ENCODE assay signal across 8 mouse cellular contexts in genomic region chr8:78509273-78510031, GRCm38 (mm10). TPM values are rescaled to one million over a fixed set of nuclear protein-coding genes. Genes with fewer than 3 reads are reported as not detected.
DNase-seq lines count a peak whose midpoint lies in the region; ATAC-seq and TF ChIP-seq lines count a peak whose summit lies in the region.

Gene Slc10a7 (plus strand): TSS chr8:78509346.

- H3K27ac ChIP-seq in MEL (ENCODE audit: control insufficient read depth, low read depth, low read length), result peak within 1 kb of the TSS; percentile 98
- peak within 1 kb of the TSS; percentile 94 for H3K27ac ChIP-seq in cerebellum, adult 2 months (ENCODE audit: insufficient read depth, low read length)
- H3K27ac ChIP-seq in forebrain, postnatal 0 days (ENCODE audit: low read depth, low read length), result peak within 1 kb of the TSS; percentile 97
- peak within 1 kb of the TSS; percentile 96 for H3K27ac ChIP-seq in lung, embryonic 16.5 days (ENCODE audit: low read length)
- peak within 1 kb of the TSS; percentile 95 for H3K27ac ChIP-seq in thymus, adult 2 months (ENCODE audit: control insufficient read depth, insufficient read depth, low read length)

- H3K4me3 ChIP-seq in MEL (ENCODE audit: control insufficient read depth in 1 of 2, insufficient read depth in 1 of 2, low read depth in 2 of 2, low read length in 2 of 2), result peak within 1 kb of the TSS; percentile 90 to 100
- H3K4me3 ChIP-seq in cerebellum, adult 2 months (replicated peaks; ENCODE audit: insufficient read depth, low read depth, low read length), result peak within 1 kb of the TSS; percentile 63
- H3K4me3 ChIP-seq in forebrain, postnatal 0 days (ENCODE audit: low read depth, low read length), result peak within 1 kb of the TSS; percentile 86
- peak within 1 kb of the TSS; percentile 97 for H3K4me3 ChIP-seq in lung, embryonic 16.5 days (ENCODE audit: low read length)
- H3K4me3 ChIP-seq in thymus, adult 2 months (ENCODE audit: control insufficient read depth, insufficient read depth, low read length), result peak within 1 kb of the TSS; percentile 94

- WGBS in cerebellum, adult 2 months, result under 1% methylated on average over 51 of the region's 51 CpGs
- under 1% methylated on average over 49 of the region's 51 CpGs for WGBS in forebrain, postnatal 0 days
- WGBS in lung, embryonic 16.5 days, result under 1% methylated on average over 51 of the region's 51 CpGs
- under 1% methylated on average over 51 of the region's 51 CpGs for WGBS in thymus, adult 2 months

- TF ChIP-seq POLR2A in MEL (IDR thresholded peaks at IDR 0.05; ENCODE audit: control insufficient read depth in 1 of 2, insufficient read depth in 1 of 2, low read depth in 1 of 2, low read length in 2 of 2, poor library complexity in 1 of 2), result peak in 1 of 2 experiments; percentile 31; a peak in 2 of 4 replicates
- TF ChIP-seq POLR2A in cerebellum, adult 2 months (IDR thresholded peaks at IDR 0.05; ENCODE audit: borderline replicate concordance, insufficient read depth, low read length), result 0 out of 2 replicates have a peak, but pooled peaks have one; percentile 21
- no peak for TF ChIP-seq POLR2A in thymus, adult 2 months (IDR thresholded peaks at IDR 0.05; ENCODE audit: control insufficient read depth, extremely low read depth, insufficient read depth, low read length, poor library complexity)

- peak; percentile 90 for DNase-seq in MEL (ENCODE audit: low read depth, low spot score)
- peak; percentile 86 to 90 for DNase-seq in cerebellum, adult 2 months
- DNase-seq in forebrain, postnatal 0 days, result peak; percentile 93
- DNase-seq in heart, postnatal 4 days, result peak; percentile 87
- peak; percentile 85 to 91 for DNase-seq in layer of hippocampus, adult 8-10 months (ENCODE audit: low spot score in 2 of 2)
- DNase-seq in ovary, adult 18-20 months (ENCODE audit: low spot score), result peak; percentile 68
- DNase-seq in thymus, adult 2 months, result peak; percentile 81

- TF ChIP-seq EP300 in MEL (IDR thresholded peaks at IDR 0.05; ENCODE audit: low read depth in 1 of 2, low read length in 2 of 2), result no peak

- H3K27me3 ChIP-seq in MEL (ENCODE audit: control insufficient read depth in 1 of 2, insufficient read depth in 2 of 2, low read length in 2 of 2), result no peaks in the 10 kb centered on the region
- H3K27me3 ChIP-seq in cerebellum, adult 2 months (ENCODE audit: control insufficient read depth, insufficient read depth, low read length), result no peaks in the 10 kb centered on the region
- no peaks in the 10 kb centered on the region for H3K27me3 ChIP-seq in forebrain, postnatal 0 days (ENCODE audit: insufficient read depth, low read length)
- no peaks in the 10 kb centered on the region for H3K27me3 ChIP-seq in lung, embryonic 16.5 days (ENCODE audit: control insufficient read depth, insufficient read depth, low read depth, low read length)
- H3K27me3 ChIP-seq in thymus, adult 2 months (ENCODE audit: control insufficient read depth, insufficient read depth, low read length), result no peaks in the 10 kb centered on the region

- TF ChIP-seq CTCF in MEL (IDR thresholded peaks at IDR 0.05 in 2 of 3, conservative IDR thresholded peaks at IDR 0.05 in 1 of 3; ENCODE audit: control insufficient read depth in 1 of 3, insufficient read depth in 1 of 3, low read depth in 2 of 3, low read length in 3 of 3, poor library complexity in 1 of 3, severe bottlenecking in 1 of 3), result no peak
- TF ChIP-seq CTCF in cerebellum, adult 2 months (IDR thresholded peaks at IDR 0.05; ENCODE audit: borderline replicate concordance, insufficient read depth, low read depth, low read length), result no peak
- no peak for TF ChIP-seq CTCF in forebrain, postnatal 0 days (IDR thresholded peaks at IDR 0.05; ENCODE audit: low read depth)
- no peak for TF ChIP-seq CTCF in thymus, adult 2 months (IDR thresholded peaks at IDR 0.05; ENCODE audit: borderline replicate concordance, control insufficient read depth, extremely low read depth, insufficient read depth, low read length, poor library complexity)

- peaks cover 0 to 14% of the 10 kb centered on the region in 2 experiments; a peak in 3 of 4 replicates for H3K36me3 ChIP-seq in MEL (ENCODE audit: control insufficient read depth in 1 of 2, insufficient read depth in 2 of 2, low read length in 2 of 2)
- H3K36me3 ChIP-seq in forebrain, postnatal 0 days (ENCODE audit: insufficient read depth), result no peaks in the 10 kb centered on the region
- peaks cover 11% of the 10 kb centered on the region for H3K36me3 ChIP-seq in lung, embryonic 16.5 days (ENCODE audit: control insufficient read depth, insufficient read depth, low read length)
- peaks cover 5% of the 10 kb centered on the region; the same call in 1 of the 2 replicates for H3K36me3 ChIP-seq in thymus, adult 2 months (ENCODE audit: control insufficient read depth, insufficient read depth, low read length)

- H3K9me3 ChIP-seq in MEL (replicated peaks; ENCODE audit: insufficient read depth, low read length), result no peaks in the 10 kb centered on the region
- no peaks in the 10 kb centered on the region for H3K9me3 ChIP-seq in forebrain, postnatal 0 days (ENCODE audit: low read length)
- H3K9me3 ChIP-seq in lung, embryonic 16.5 days (ENCODE audit: control insufficient read depth, low read length), result no peaks in the 10 kb centered on the region

- peaks cover 0 to 8% of the 10 kb centered on the region in 2 experiments; a peak in 2 of 4 replicates for H3K4me1 ChIP-seq in MEL (ENCODE audit: control insufficient read depth in 1 of 2, insufficient read depth in 2 of 2, low read length in 2 of 2)
- H3K4me1 ChIP-seq in cerebellum, adult 2 months (ENCODE audit: control insufficient read depth, insufficient read depth, low read length), result no peaks in the 10 kb centered on the region
- H3K4me1 ChIP-seq in forebrain, postnatal 0 days (ENCODE audit: insufficient read depth), result peaks cover 4% of the 10 kb centered on the region; the same call in 1 of the 2 replicates
- H3K4me1 ChIP-seq in lung, embryonic 16.5 days (replicated peaks; ENCODE audit: control insufficient read depth, insufficient read depth, low read length), result peaks cover 9% of the 10 kb centered on the region; the same call in 1 of the 2 replicates
- H3K4me1 ChIP-seq in thymus, adult 2 months (replicated peaks; ENCODE audit: control insufficient read depth, insufficient read depth, low read length), result peaks cover 3% of the 10 kb centered on the region

- TF ChIP-seq RAD21 in MEL (IDR thresholded peaks at IDR 0.05; ENCODE audit: low read depth, low read length), result no peak

- peak within 1 kb of the TSS; percentile 100 for H3K9ac ChIP-seq in MEL (ENCODE audit: control insufficient read depth, low read depth, low read length, poor library complexity, severe bottlenecking)
- peak within 1 kb of the TSS; percentile 97 for H3K9ac ChIP-seq in forebrain, postnatal 0 days
- peak within 1 kb of the TSS; percentile 100 for H3K9ac ChIP-seq in lung, embryonic 16.5 days (ENCODE audit: low read length)

- peak within 1 kb of the TSS; percentile 74 for H3K4me2 ChIP-seq in forebrain, postnatal 0 days (ENCODE audit: low read depth)
- H3K4me2 ChIP-seq in lung, embryonic 16.5 days (ENCODE audit: low read depth, low read length), result peak within 1 kb of the TSS; percentile 80

- H3K79me2 ChIP-seq in MEL (ENCODE audit: control insufficient read depth, insufficient read depth, low read length, poor library complexity), result peaks cover 47% of the 10 kb centered on the region

- peak; percentile 98 for ATAC-seq in forebrain, postnatal 0 days
- peak; percentile 96 for ATAC-seq in lung, embryonic 16.5 days (ENCODE audit: low read depth)

TF ChIP-seq in MEL, 35 proteins besides CTCF, POLR2A, EP300 and RAD21:
- TF ChIP-seq HCFC1 (IDR thresholded peaks at IDR 0.05; ENCODE audit: low read depth, low read length), result peak; percentile 69
- peak; percentile 96 for TF ChIP-seq MXI1 (IDR thresholded peaks at IDR 0.05; ENCODE audit: low read depth, low read length)
- 0 out of 2 replicates have a peak, but pooled peaks have one; percentile 45 for TF ChIP-seq MAZ (IDR thresholded peaks at IDR 0.05; ENCODE audit: low read depth, low read length)
- peak; percentile 76; the same call in 1 of the 2 replicates for TF ChIP-seq CHD1 (IDR thresholded peaks at IDR 0.05; ENCODE audit: low read depth, low read length)
- TF ChIP-seq POLR2AphosphoS2 (IDR thresholded peaks at IDR 0.05; ENCODE audit: low read length), result no peak
- TF ChIP-seq USF2 (IDR thresholded peaks at IDR 0.05; ENCODE audit: borderline replicate concordance in 1 of 2, insufficient read depth in 1 of 2, low read depth in 1 of 2, low read length in 2 of 2), result no peak
- peak; percentile 20; the same call in 1 of the 2 replicates for TF ChIP-seq SIN3A (IDR thresholded peaks at IDR 0.05; ENCODE audit: low read length)
- no peak for TF ChIP-seq ZKSCAN1 (IDR thresholded peaks at IDR 0.05; ENCODE audit: low read depth, low read length)
- TF ChIP-seq KAT2A (conservative IDR thresholded peaks at IDR 0.05; ENCODE audit: low read depth, low read length), result no peak
- TF ChIP-seq NELFE (IDR thresholded peaks at IDR 0.05; ENCODE audit: low read depth, low read length), result peak; percentile 27; the same call in 1 of the 2 replicates
TF ChIP-seq in MEL: peak in this region for 6.

RNA-seq across cellular contexts. Expression of gene Slc10a7, which starts in this region (rescaled TPM):
- 12.6 and 13.7 TPM in 2 replicates for total RNA-seq in MEL (2012; rRNA removed)
- polyA plus RNA-seq in MEL (2012; ENCODE audit: insufficient read depth in 1 of 2, insufficient read length in 2 of 2, low read depth in 1 of 2, low replicate concordance in 2 of 2, missing spikeins in 1 of 2), result 10 to 100 TPM in 1 of 2 experiments, not detected in 1; 27.3 TPM
- 6.7 and 7.1 TPM in 2 replicates for polyA plus RNA-seq in cerebellum, adult 2 months (2012; rRNA removed)
- total RNA-seq in forebrain, postnatal 0 days (2014; rRNA removed), result 7.8 and 11.8 TPM in 2 replicates
- 4.1 and 5.7 TPM in 2 replicates for polyA plus RNA-seq in forebrain, postnatal 0 days (2015; fragmentation: Nextera tagmentation; extraction: Ambion mirVana)
- total RNA-seq in heart, postnatal 4 days (2021), result 10 to 100 TPM; 10.5 to 11.3 TPM
- 1 to 10 TPM; 6.2 to 9.9 (median 6.9) TPM for total RNA-seq in layer of hippocampus, adult 8-10 months (2022)
- polyA plus RNA-seq in lung, embryonic 16.5 days (2015; fragmentation: Nextera tagmentation; extraction: Ambion mirVana), result 20.0 and 21.6 TPM in 2 replicates
- polyA plus RNA-seq in thymus, adult 2 months (2012; rRNA removed), result 22.1 and 24.3 TPM in 2 replicates

Comparison
In these comparisons a context has a peak if more than half of its experiments do, and no peak if none do; other contexts are left out.
1. Peak in every context shown above with its lines: DNase-seq, ATAC-seq, H3K4me3 ChIP-seq and H3K27ac ChIP-seq.